Mouse (Mus musculus) C2C12 (cell line): Measurements from ENCODE around the gene Taf9.

Source experiments
- CEBPB ChIP-seq: IDR thresholded peaks from one replicate; pipeline ENCODE4 v1.6.1; 2011; ENCODE audit warnings: low read depth, mild to moderate bottlenecking, control low read depth, moderate library complexity
- CTCF ChIP-seq: IDR thresholded peaks from one replicate; pipeline ENCODE4 v1.5.1; 2011; ENCODE audit not compliant: control insufficient read depth, insufficient read depth, insufficient read length
- MAX ChIP-seq: IDR thresholded peaks from one replicate; pipeline ENCODE4 v1.6.1; 2011; ENCODE audit warnings: mild to moderate bottlenecking, control low read depth
- MYOD1 ChIP-seq: IDR thresholded peaks from one replicate; pipeline ENCODE4 v1.6.1; 2011; ENCODE audit warnings: low read depth; ENCODE audit not compliant: control insufficient read depth, insufficient read length

- TF ChIP-seq CTCF (no peak), MYOD1 (no peak), MAX (no peak), CEBPB (no peak)
These were observed 18.9 kb downstream of the Taf9 start for GRCm38 (mm10) chr13:100670181-100670741.
